Mouse (Mus musculus) hindbrain, embryonic 15.5 days (tissue): ENCODE results near the gene Camk2d. TPM values are rescaled to one million over a fixed set of nuclear protein-coding genes. Genes with fewer than 3 reads are reported as not detected.

Experiments used
- ATAC-seq: fragments of 200-750 bp; cut with Nextera tagmentation; 2 replicates; pipeline ENCODE4 v1.8.0; 2017; ENCODE audit warnings: low read depth, moderate number of reproducible peaks, moderate TSS enrichment; ENCODE audit not compliant: low FRiP score
- H3K27ac ChIP-seq: fragments of 300-500 bp; sonication (generic); replicated peaks from 2 replicates; pipeline ENCODE4 v1.5.1; 2015; ENCODE audit warnings: mild to moderate bottlenecking, inconsistent platforms
- H3K27me3 ChIP-seq: fragments of 300-500 bp; sonication (generic); 2 replicates; pipeline ENCODE4 v1.6.1; 2015; ENCODE audit warnings: control low read depth, inconsistent platforms
- H3K36me3 ChIP-seq: fragments of 300-500 bp; sonication (generic); 2 replicates; pipeline ENCODE4 v1.6.1; 2015; ENCODE audit warnings: control low read depth, inconsistent platforms
- H3K4me1 ChIP-seq: fragments of 300-500 bp; sonication (generic); replicated peaks from 2 replicates; pipeline ENCODE4 v1.6.1; 2015; ENCODE audit warnings: control low read depth, inconsistent platforms
- H3K4me2 ChIP-seq: fragments of 300-500 bp; sonication (generic); 2 replicates; pipeline ENCODE4 v1.6.1; 2015; ENCODE audit warnings: moderate library complexity, mild to moderate bottlenecking, inconsistent platforms
- H3K4me3 ChIP-seq: fragments of 300-500 bp; sonication (generic); 2 replicates; pipeline ENCODE4 v1.5.1; 2015; ENCODE audit warnings: mild to moderate bottlenecking, inconsistent platforms
- H3K9ac ChIP-seq: fragments of 300-500 bp; sonication (generic); 2 replicates; pipeline ENCODE4 v1.6.1; 2015; ENCODE audit warnings: inconsistent platforms
- H3K9me3 ChIP-seq: fragments of 300-500 bp; sonication (generic); 2 replicates; pipeline ENCODE4 v1.6.1; 2016; ENCODE audit warnings: control low read depth, inconsistent platforms
- WGBS: fragments of 180-500 bp; shearing (Covaris S2); methylation state at CpG from one replicate; pipeline ENCODE4 v1.1.7; 2015; 5-methylcytosine and 5-hydroxymethylcytosine counted together
- polyA plus RNA-seq: library from polyadenylated mRNA; unstranded; fragments of >200 nt; fragmentation: Nextera tagmentation; extraction: Ambion mirVana; gene quantifications from 2 replicates; pipeline ENCODE4 v1.2.1, GENCODE M21; 2015

Gene Camk2d
- polyA plus RNA-seq, 1 experiment from 2014 or later, result 85.4 TPM

GRCm38 (mm10) chr3:126806145-126806544 is 210.0 kb downstream of the Camk2d start:
- ATAC-seq, result no peak
- Histone ChIP-seq H3K27me3 (no peaks in the 10 kb centered on the region), H3K27ac (no peak overlapping the region), H3K36me3 (no peaks in the 10 kb centered on the region), H3K4me3 (no peak overlapping the region), H3K9ac (no peak overlapping the region), H3K4me2 (no peak overlapping the region), H3K9me3 (no peaks in the 10 kb centered on the region), H3K4me1 (no peaks in the 10 kb centered on the region)
- 43% methylated on average over 4 of the region's 4 CpGs for WGBS

- ATAC-seq, result no peak
Observed at GRCm38 (mm10) chr3:126809915-126810314, 213.8 kb downstream of the Camk2d start.

GRCm38 (mm10) chr3:126810372-126811090 is 214.4 kb downstream of the Camk2d start:
- Histone ChIP-seq H3K9me3 (no peaks in the 10 kb centered on the region), H3K27ac (no peak overlapping the region), H3K9ac (no peak overlapping the region), H3K27me3 (no peaks in the 10 kb centered on the region), H3K36me3 (no peaks in the 10 kb centered on the region), H3K4me2 (no peak overlapping the region), H3K4me1 (no peaks in the 10 kb centered on the region), H3K4me3 (no peak overlapping the region)
- 89% methylated on average over 5 of the region's 5 CpGs for WGBS
- no peak for ATAC-seq

More at GRCm38 (mm10) chr3:126809915-126810314, 213.8 kb downstream of the Camk2d start:
- Histone ChIP-seq H3K4me3 (no peak overlapping the region), H3K9me3 (no peaks in the 10 kb centered on the region), H3K27me3 (no peaks in the 10 kb centered on the region), H3K36me3 (no peaks in the 10 kb centered on the region), H3K27ac (no peak overlapping the region), H3K4me1 (no peaks in the 10 kb centered on the region), H3K9ac (no peak overlapping the region), H3K4me2 (no peak overlapping the region)
- 75% methylated on average over 3 of the region's 3 CpGs for WGBS

- no peak overlapping the region for H3K4me3 ChIP-seq
- no peaks in the 10 kb centered on the region for H3K9me3 ChIP-seq
- H3K27me3 ChIP-seq, result no peaks in the 10 kb centered on the region
- WGBS, result 90% methylated on average over 3 of the region's 3 CpGs
- H3K4me2 ChIP-seq, result no peak overlapping the region
- no peaks in the 10 kb centered on the region for H3K36me3 ChIP-seq
- no peak for ATAC-seq
- no peak overlapping the region for H3K9ac ChIP-seq
- H3K4me1 ChIP-seq, result no peaks in the 10 kb centered on the region
- H3K27ac ChIP-seq, result no peak overlapping the region
Observed at GRCm38 (mm10) chr3:126811646-126812045, 215.5 kb downstream of the Camk2d start.

- 92% methylated on average over 3 of the region's 3 CpGs for WGBS
- H3K27ac ChIP-seq, result no peak overlapping the region
- no peak overlapping the region for H3K4me2 ChIP-seq
- H3K4me3 ChIP-seq, result no peak overlapping the region
- H3K9me3 ChIP-seq, result no peaks in the 10 kb centered on the region
- no peak overlapping the region for H3K9ac ChIP-seq
- ATAC-seq, result no peak
- H3K27me3 ChIP-seq, result no peaks in the 10 kb centered on the region
- H3K4me1 ChIP-seq, result 0 out of 2 replicates have a peak, but pooled peaks cover 5% of the 10 kb centered on the region
- no peaks in the 10 kb centered on the region for H3K36me3 ChIP-seq
Observed at GRCm38 (mm10) chr3:126822374-126822773, 226.3 kb downstream of the Camk2d start.

GRCm38 (mm10) chr3:126824930-126825329 is 228.8 kb downstream of the Camk2d start:
- H3K27ac ChIP-seq, result no peak overlapping the region
- 0 out of 2 replicates have a peak, but pooled peaks cover 5% of the 10 kb centered on the region for H3K4me1 ChIP-seq
- H3K27me3 ChIP-seq, result no peaks in the 10 kb centered on the region
- 84% methylated on average over 1 of the region's 1 CpGs for WGBS
- H3K9me3 ChIP-seq, result no peaks in the 10 kb centered on the region
- H3K4me2 ChIP-seq, result no peak overlapping the region
- no peaks in the 10 kb centered on the region for H3K36me3 ChIP-seq
- no peak overlapping the region for H3K4me3 ChIP-seq
- no peak overlapping the region for H3K9ac ChIP-seq
- no peak for ATAC-seq

- ATAC-seq, result no peak
- Histone ChIP-seq H3K27me3 (no peaks in the 10 kb centered on the region), H3K9me3 (no peaks in the 10 kb centered on the region), H3K4me2 (no peak overlapping the region), H3K9ac (no peak overlapping the region), H3K36me3 (no peaks in the 10 kb centered on the region), H3K27ac (no peak overlapping the region), H3K4me1 (0 out of 2 replicates have a peak, but pooled peaks cover 5% of the 10 kb centered on the region), H3K4me3 (no peak overlapping the region)
- WGBS, result 42% methylated on average over 2 of the region's 2 CpGs
Observed at GRCm38 (mm10) chr3:126826172-126826571, 230.1 kb downstream of the Camk2d start.

GRCm38 (mm10) chr3:126827900-126828299 is 231.8 kb downstream of the Camk2d start:
- Histone ChIP-seq H3K36me3 (no peaks in the 10 kb centered on the region), H3K9ac (no peak overlapping the region), H3K4me1 (0 out of 2 replicates have a peak, but pooled peaks cover 5% of the 10 kb centered on the region), H3K9me3 (no peaks in the 10 kb centered on the region), H3K4me2 (no peak overlapping the region), H3K27ac (no peak overlapping the region), H3K4me3 (no peak overlapping the region), H3K27me3 (no peaks in the 10 kb centered on the region)
- no peak for ATAC-seq
- 87% methylated on average over 3 of the region's 3 CpGs for WGBS

- Histone ChIP-seq H3K4me2 (no peak overlapping the region), H3K27ac (no peak overlapping the region), H3K27me3 (no peaks in the 10 kb centered on the region), H3K4me1 (0 out of 2 replicates have a peak, but pooled peaks cover 5% of the 10 kb centered on the region), H3K36me3 (0 out of 2 replicates have a peak, but pooled peaks cover 5% of the 10 kb centered on the region), H3K4me3 (no peak overlapping the region), H3K9ac (no peak overlapping the region), H3K9me3 (no peaks in the 10 kb centered on the region)
- no peak for ATAC-seq
- WGBS, result 84% methylated on average over 2 of the region's 2 CpGs
Observed at GRCm38 (mm10) chr3:126829817-126830216, 233.7 kb downstream of the Camk2d start.

GRCm38 (mm10) chr3:126831418-126832138 is 235.5 kb downstream of the Camk2d start:
- Histone ChIP-seq H3K4me1 (0 out of 2 replicates have a peak, but pooled peaks cover 5% of the 10 kb centered on the region), H3K9me3 (no peaks in the 10 kb centered on the region), H3K9ac (no peak overlapping the region), H3K27ac (no peak overlapping the region), H3K4me3 (no peak overlapping the region), H3K36me3 (0 out of 2 replicates have a peak, but pooled peaks cover 5% of the 10 kb centered on the region), H3K4me2 (no peak overlapping the region), H3K27me3 (no peaks in the 10 kb centered on the region)
- ATAC-seq, result no peak
- 83% methylated on average over 6 of the region's 6 CpGs for WGBS

- ATAC-seq, result no peak
- H3K4me2 ChIP-seq, result no peak overlapping the region
- H3K9ac ChIP-seq, result no peak overlapping the region
- peaks cover 9% of the 10 kb centered on the region; the same call in 1 of the 2 replicates for H3K36me3 ChIP-seq
- no peaks in the 10 kb centered on the region for H3K27me3 ChIP-seq
- no peak overlapping the region for H3K27ac ChIP-seq
- no peaks in the 10 kb centered on the region for H3K9me3 ChIP-seq
- no peak overlapping the region for H3K4me3 ChIP-seq
- no peaks in the 10 kb centered on the region for H3K4me1 ChIP-seq
- WGBS, result 81% methylated on average over 5 of the region's 5 CpGs
Observed at GRCm38 (mm10) chr3:126834641-126835167, 238.6 kb downstream of the Camk2d start.

- Histone ChIP-seq H3K27me3 (no peaks in the 10 kb centered on the region), H3K9me3 (no peaks in the 10 kb centered on the region), H3K9ac (no peak overlapping the region), H3K27ac (no peak overlapping the region), H3K4me1 (no peaks in the 10 kb centered on the region), H3K4me2 (no peak overlapping the region), H3K4me3 (no peak overlapping the region), H3K36me3 (peaks cover 18% of the 10 kb centered on the region)
- no peak for ATAC-seq
- 82% methylated on average over 9 of the region's 9 CpGs for WGBS
Observed at GRCm38 (mm10) chr3:126842780-126843179, 246.7 kb downstream of the Camk2d start.
